Mouse (Mus musculus) heart, adult 2 months (tissue): ENCODE results near the gene Vps33b.

Source experiments
- CTCF ChIP-seq: fragments of 200-600 bp; IDR thresholded peaks from 2 replicates; pipeline ENCODE4 v1.8.1; 2022; ENCODE audit warnings: antibody characterized with exemption, mild to moderate bottlenecking, moderate library complexity
- POLR2A ChIP-seq: fragments of 200-500 bp; IDR thresholded peaks from 2 replicates; pipeline ENCODE4 v1.6.1; 2011; ENCODE audit warnings: mild to moderate bottlenecking, low read depth, low read length, control low read depth; ENCODE audit not compliant: insufficient read depth

- TF ChIP-seq CTCF (no peak), POLR2A (no peak)
Observed at GRCm38 (mm10) chr7:80318670-80319069, 49.2 kb downstream of the Vps33b start.
